Mouse (Mus musculus) heart, adult 11 months (tissue): ENCODE measurements around the gene Tlnrd1.

Experiments
- DNase-seq: peaks from one replicate; pipeline ENCODE4 v3.0.0; 2022

The Tlnrd1 gene

DNA sequence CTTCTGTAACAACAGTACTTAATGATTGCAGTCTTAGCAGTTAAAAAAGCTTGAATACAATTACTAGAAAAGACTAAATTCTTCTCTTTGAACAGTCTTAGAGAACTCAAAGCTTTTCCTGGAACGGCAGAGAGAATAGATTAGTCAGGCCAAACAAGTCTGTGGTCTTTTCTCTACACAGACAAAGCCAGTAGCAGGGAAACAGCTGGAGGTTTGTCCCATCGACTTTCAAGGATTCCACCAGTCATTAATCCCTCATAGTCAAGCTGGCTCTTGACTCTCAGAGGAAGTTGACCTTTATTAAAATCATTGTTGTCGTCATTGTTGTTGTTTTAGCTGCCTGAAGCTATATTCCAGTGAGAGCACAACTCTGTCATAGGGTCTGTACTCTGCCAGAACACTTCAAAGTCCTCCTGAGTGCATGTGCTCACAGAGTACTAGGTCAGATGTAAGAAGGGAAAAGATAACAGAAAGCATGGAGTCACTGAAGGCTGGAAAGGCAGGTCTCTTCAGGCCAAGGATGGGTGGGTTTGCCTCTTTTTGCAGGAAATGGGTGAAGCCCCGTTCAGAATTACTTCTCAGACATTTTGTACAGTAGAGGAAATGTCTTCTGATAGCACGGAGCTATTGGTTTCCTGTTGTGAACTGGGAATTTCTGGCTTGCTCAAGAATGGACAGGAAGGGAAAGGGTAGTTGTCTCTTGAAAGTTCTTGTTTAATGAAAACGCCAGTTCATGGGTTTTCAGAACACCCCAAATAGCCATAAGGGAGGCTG lies 41.4 kb downstream of the Tlnrd1 start:
- DNase-seq, result peak; percentile 84

GRCm38 (mm10) chr7:83840076-83840475 lies 44.0 kb downstream of the Tlnrd1 start:
- peak; percentile 73 for DNase-seq

- peak; percentile 74 for DNase-seq
These were observed 45.4 kb downstream of the Tlnrd1 start for GRCm38 (mm10) chr7:83838525-83839224.
